Mouse (Mus musculus) neural tube, embryonic 11.5 days (tissue): Measurements from ENCODE around the gene Nelfa. TPM values are rescaled to one million over a fixed set of nuclear protein-coding genes. Genes with fewer than 3 reads are reported as not detected.
"Not testable (repeated sequence)": the region's sequence is repeated elsewhere in the genome, so short reads cannot be mapped to it uniquely, and the experiment has no call there.

Experiments used
- ATAC-seq: fragments of 200-750 bp; cut with Nextera tagmentation; 2 replicates; pipeline ENCODE4 v1.8.0; 2017; ENCODE audit warnings: moderate number of reproducible peaks, mild to moderate bottlenecking, moderate TSS enrichment, moderate library complexity; ENCODE audit not compliant: insufficient read depth, low FRiP score, low TSS enrichment
- DNase-seq: peaks from one replicate; pipeline ENCODE4 v3.0.0-alpha.2; 2015; ENCODE audit warnings: low spot score
- H3K27ac ChIP-seq: fragments of 300-500 bp; sonication (generic); 2 replicates; pipeline ENCODE4 v1.5.1; 2014; ENCODE audit warnings: low read depth, mild to moderate bottlenecking, low read length
- H3K27me3 ChIP-seq: fragments of 300-500 bp; sonication (generic); 2 replicates; pipeline ENCODE4 v1.6.1; 2014; ENCODE audit warnings: mild to moderate bottlenecking, low read length, mixed read lengths; ENCODE audit not compliant: control insufficient read depth, insufficient read depth
- H3K36me3 ChIP-seq: fragments of 300-500 bp; sonication (generic); 2 replicates; pipeline ENCODE4 v1.6.1; 2014; ENCODE audit warnings: mild to moderate bottlenecking, low read length, moderate library complexity, mixed read lengths; ENCODE audit not compliant: control insufficient read depth, insufficient read depth
- H3K4me1 ChIP-seq: fragments of 300-500 bp; sonication (generic); 2 replicates; pipeline ENCODE4 v1.6.1; 2014; ENCODE audit warnings: low read length, mixed read lengths; ENCODE audit not compliant: control insufficient read depth, insufficient read depth
- H3K4me2 ChIP-seq: fragments of 300-500 bp; sonication (generic); 2 replicates; pipeline ENCODE4 v1.6.1; 2014; ENCODE audit warnings: low read depth, mild to moderate bottlenecking, moderate library complexity
- H3K4me3 ChIP-seq: fragments of 300-500 bp; sonication (generic); 2 replicates; pipeline ENCODE4 v1.5.1; 2014; ENCODE audit warnings: low read depth, low read length
- H3K9ac ChIP-seq: fragments of 300-500 bp; sonication (generic); 2 replicates; pipeline ENCODE4 v1.6.1; 2014; ENCODE audit warnings: mild to moderate bottlenecking, low read length
- H3K9me3 ChIP-seq: fragments of 300-500 bp; sonication (generic); 2 replicates; pipeline ENCODE4 v1.6.1; 2016; ENCODE audit warnings: low read length; ENCODE audit not compliant: control insufficient read depth
- WGBS: fragments of 180-500 bp; shearing (Covaris S2); extraction: QIAGEN DNeasy Blood & Tissue Kit; methylation state at CpG from one replicate; pipeline ENCODE4 v1.1.7; 2014; 5-methylcytosine and 5-hydroxymethylcytosine counted together
- polyA plus RNA-seq: library from polyadenylated mRNA; unstranded; fragments of >200 nt; fragmentation: Nextera tagmentation; extraction: Ambion mirVana; gene quantifications from 2 replicates; pipeline ENCODE4 v1.2.1, GENCODE M21; 2014

Nelfa gene
- polyA plus RNA-seq, 1 experiment from 2014 or later, result 71.5 TPM

DNA sequence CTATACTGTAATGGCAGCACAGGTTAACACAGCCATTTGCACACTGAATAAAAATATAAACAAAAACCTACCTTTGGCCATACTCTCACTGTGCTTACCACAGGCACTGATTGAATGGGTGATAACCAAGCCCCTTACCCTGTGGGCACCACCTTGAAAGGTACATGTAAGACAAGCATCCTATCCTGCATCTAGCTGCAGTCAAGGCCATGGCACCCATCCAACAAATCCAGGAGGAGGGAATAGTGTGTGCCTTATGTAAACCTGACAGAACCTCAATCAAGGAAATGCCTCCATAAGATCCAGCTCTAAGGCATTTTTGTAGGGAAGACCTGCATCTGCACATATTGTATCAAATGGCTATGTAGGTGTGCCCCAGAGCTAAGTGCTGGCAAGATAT is 10.0 kb downstream of the Nelfa start:
- no peaks in the 10 kb centered on the region for H3K4me1 ChIP-seq
- no peak overlapping the region for H3K9ac ChIP-seq
- no peak overlapping the region for H3K4me3 ChIP-seq
- H3K9me3 ChIP-seq, result no peaks in the 10 kb centered on the region
- H3K27me3 ChIP-seq, result no peaks in the 10 kb centered on the region
- DNase-seq, result no peak
- H3K4me2 ChIP-seq, result no peak overlapping the region
- ATAC-seq, result no peak
- no peak overlapping the region for H3K27ac ChIP-seq
- peaks cover 3% of the 10 kb centered on the region; the same call in 1 of the 2 replicates for H3K36me3 ChIP-seq

- 34% methylated on average over 2 of the region's 2 CpGs for WGBS
- Histone ChIP-seq H3K27me3 (no peaks in the 10 kb centered on the region), H3K27ac (no peak overlapping the region), H3K36me3 (peaks cover 7% of the 10 kb centered on the region; the same call in 1 of the 2 replicates), H3K9me3 (no peaks in the 10 kb centered on the region), H3K9ac (no peak overlapping the region), H3K4me2 (no peak overlapping the region), H3K4me1 (no peaks in the 10 kb centered on the region), H3K4me3 (no peak overlapping the region)
- no peak for ATAC-seq
- DNase-seq, result no peak
Observed at GRCm38 (mm10) chr5:33922566-33922965, 13.6 kb downstream of the Nelfa start.

DNA sequence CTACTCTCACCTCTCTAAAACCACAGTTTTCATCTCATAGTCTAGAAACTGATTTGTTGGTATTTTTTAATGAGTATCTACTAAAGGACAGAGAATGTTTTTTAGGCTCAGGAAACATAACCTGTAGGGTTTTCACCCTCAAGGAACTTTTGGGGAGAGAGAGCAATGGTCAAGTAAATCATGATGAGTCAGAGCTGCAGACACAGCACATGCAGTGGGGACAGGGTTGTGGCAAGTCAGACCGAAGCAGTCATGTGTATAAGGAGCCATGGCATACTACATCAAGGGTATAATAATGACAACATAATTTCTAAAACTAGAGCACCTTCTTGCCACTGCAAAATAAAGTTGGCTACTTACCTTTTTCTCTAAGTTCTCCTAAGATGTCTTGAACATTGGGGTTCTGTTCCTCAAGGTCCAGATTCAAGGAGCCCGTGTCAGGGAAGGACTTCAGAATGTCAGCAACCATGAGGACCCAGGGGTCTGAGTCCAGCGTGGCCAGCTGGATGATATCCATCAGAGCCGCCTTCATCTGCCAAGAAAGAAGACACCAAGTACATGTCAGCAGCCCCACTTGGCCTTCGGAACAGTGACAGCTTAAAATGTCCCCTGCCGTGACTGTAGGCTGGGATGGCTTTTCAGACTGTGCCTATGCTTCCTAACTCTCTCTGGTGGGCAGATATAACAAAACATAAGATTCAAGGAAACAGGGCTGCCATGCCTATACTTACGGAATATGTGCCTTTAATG is 14.6 kb downstream of the Nelfa start:
- peaks cover 7% of the 10 kb centered on the region; the same call in 1 of the 2 replicates for H3K36me3 ChIP-seq
- ATAC-seq (no peak), DNase-seq (no peak)
- H3K27me3 ChIP-seq, result no peaks in the 10 kb centered on the region
- H3K9ac ChIP-seq, result no peak overlapping the region
- no peak overlapping the region for H3K27ac ChIP-seq
- H3K4me3 ChIP-seq, result no peak overlapping the region
- no peaks in the 10 kb centered on the region for H3K4me1 ChIP-seq
- no peaks in the 10 kb centered on the region for H3K9me3 ChIP-seq
- H3K4me2 ChIP-seq, result no peak overlapping the region
- WGBS, result 88% methylated on average over 7 of the region's 7 CpGs

- no peaks in the 10 kb centered on the region for H3K9me3 ChIP-seq
- H3K4me2 ChIP-seq, result no peak overlapping the region
- ATAC-seq, result no peak
- H3K36me3 ChIP-seq, result peaks cover 12% of the 10 kb centered on the region
- H3K27me3 ChIP-seq, result no peaks in the 10 kb centered on the region
- H3K4me1 ChIP-seq, result no peaks in the 10 kb centered on the region
- H3K4me3 ChIP-seq, result no peak overlapping the region
- DNase-seq, result no peak
- H3K9ac ChIP-seq, result no peak overlapping the region
- H3K27ac ChIP-seq, result no peak overlapping the region
- 77% methylated on average over 4 of the region's 4 CpGs for WGBS
Observed at GRCm38 (mm10) chr5:33920924-33921323, 15.3 kb downstream of the Nelfa start.

GRCm38 (mm10) chr5:33920037-33920436 is 16.2 kb downstream of the Nelfa start:
- Histone ChIP-seq H3K36me3 (peaks cover 15% of the 10 kb centered on the region), H3K4me3 (no peak overlapping the region), H3K9ac (no peak overlapping the region), H3K27ac (no peak overlapping the region), H3K27me3 (no peaks in the 10 kb centered on the region), H3K4me2 (no peak overlapping the region), H3K9me3 (no peaks in the 10 kb centered on the region), H3K4me1 (no peaks in the 10 kb centered on the region)
- 91% methylated on average over 2 of the region's 2 CpGs for WGBS
- DNase-seq (no peak), ATAC-seq (no peak)

DNA sequence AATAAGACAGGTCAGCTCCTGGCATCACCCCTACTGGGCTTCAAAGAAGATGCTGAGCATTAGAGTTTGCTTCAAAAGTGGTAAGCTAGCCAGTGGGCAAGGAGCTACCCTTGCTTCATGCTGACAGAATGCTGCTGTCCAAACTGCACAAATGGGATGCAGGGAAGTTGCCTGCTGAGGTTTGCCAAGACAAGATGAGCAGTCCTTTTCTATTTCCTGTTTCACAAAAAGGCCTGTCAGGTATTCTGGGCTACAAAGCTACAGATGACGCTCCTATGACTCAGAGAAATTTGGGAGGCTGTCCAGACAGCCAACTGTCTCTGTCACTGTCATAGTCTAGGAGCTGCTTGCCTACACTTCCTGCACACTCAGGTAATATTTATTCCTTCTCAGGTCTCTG is 16.7 kb downstream of the Nelfa start:
- H3K36me3 ChIP-seq, result peaks cover 15% of the 10 kb centered on the region
- DNase-seq (no peak), ATAC-seq (no peak)
- H3K27ac ChIP-seq, result no peak overlapping the region
- H3K27me3 ChIP-seq, result no peaks in the 10 kb centered on the region
- H3K4me3 ChIP-seq, result no peak overlapping the region
- 86% methylated on average over 1 of the region's 1 CpGs for WGBS
- H3K9me3 ChIP-seq, result no peaks in the 10 kb centered on the region
- no peaks in the 10 kb centered on the region for H3K4me1 ChIP-seq
- no peak overlapping the region for H3K4me2 ChIP-seq
- H3K9ac ChIP-seq, result no peak overlapping the region

- not testable (repeated sequence) for H3K9me3 ChIP-seq, H3K27me3 ChIP-seq, H3K4me3 ChIP-seq, H3K4me1 ChIP-seq, H3K4me2 ChIP-seq, H3K27ac ChIP-seq, ATAC-seq, DNase-seq, H3K9ac ChIP-seq
- WGBS, result 92% methylated on average over 2 of the region's 2 CpGs
- peaks cover 21% of the 10 kb centered on the region for H3K36me3 ChIP-seq
Observed at GRCm38 (mm10) chr5:33916616-33917015, 19.6 kb downstream of the Nelfa start.

GRCm38 (mm10) chr5:33915031-33915430 is 21.2 kb downstream of the Nelfa start:
- H3K27ac ChIP-seq, H3K27me3 ChIP-seq, H3K9me3 ChIP-seq, H3K9ac ChIP-seq, H3K4me2 ChIP-seq, ATAC-seq, H3K4me1 ChIP-seq, DNase-seq, H3K4me3 ChIP-seq: not testable (repeated sequence)
- H3K36me3 ChIP-seq, result peaks cover 17% of the 10 kb centered on the region

- ATAC-seq, result no peak
- no peaks in the 10 kb centered on the region for H3K27me3 ChIP-seq
- H3K4me1 ChIP-seq, result no peaks in the 10 kb centered on the region
- 95% methylated on average over 9 of the region's 9 CpGs for WGBS
- no peak overlapping the region for H3K27ac ChIP-seq
- no peak overlapping the region for H3K4me2 ChIP-seq
- no peak overlapping the region for H3K4me3 ChIP-seq
- H3K9me3 ChIP-seq, result no peaks in the 10 kb centered on the region
- no peak overlapping the region for H3K9ac ChIP-seq
- H3K36me3 ChIP-seq, result peaks cover 23% of the 10 kb centered on the region
- DNase-seq, result no peak
Observed at GRCm38 (mm10) chr5:33903176-33903575, 33.0 kb downstream of the Nelfa start.
